Mouse (Mus musculus): ENCODE results near the gene Dop1b. TPM values are rescaled to one million over a fixed set of nuclear protein-coding genes. Genes with fewer than 3 reads are reported as not detected.

Dop1b gene
- polyA plus RNA-seq, 1 experiment from 2014 or later: 21.6 TPM

DNA sequence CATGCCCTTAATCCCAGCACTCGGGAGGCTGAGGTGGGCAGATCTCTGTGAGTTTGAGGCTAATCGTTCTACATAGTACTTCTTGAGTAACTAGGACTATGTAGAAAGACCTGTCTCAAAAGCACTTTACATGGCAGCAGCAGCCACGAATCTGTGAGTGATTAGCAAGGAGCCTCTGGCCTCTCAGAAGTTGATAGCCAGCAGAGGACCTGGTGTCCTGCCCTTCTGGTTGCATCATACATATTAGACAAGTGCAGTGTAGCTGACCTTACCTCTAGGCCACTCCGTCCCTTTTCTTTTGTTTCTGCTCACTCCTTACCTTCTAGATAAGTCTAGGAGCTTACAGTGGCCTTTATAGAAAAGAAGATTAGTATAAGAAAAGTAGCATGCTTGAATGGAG lies 148.3 kb downstream of the Dop1b start:
- peaks cover 79% of the 10 kb centered on the region for H3K36me3 ChIP-seq (ENCODE audit: control insufficient read depth, insufficient read depth, low read length)

More for the DNA sequence above, 148.3 kb downstream of the Dop1b start:
- WGBS: 95% methylated on average over 4 of the region's 4 CpGs
- H3K4me2 ChIP-seq (replicated peaks; ENCODE audit: low read depth, low read length): no peak overlapping the region
- no peaks in the 10 kb centered on the region for H3K4me1 ChIP-seq (ENCODE audit: control insufficient read depth, insufficient read depth, low read length)
- no peaks in the 10 kb centered on the region for H3K27me3 ChIP-seq (ENCODE audit: control insufficient read depth, insufficient read depth, low read length)
- H3K4me3 ChIP-seq (ENCODE audit: low read length): no peak overlapping the region
- no peak overlapping the region for H3K27ac ChIP-seq (ENCODE audit: low read depth, low read length)
- no peak for ATAC-seq (ENCODE audit: low FRiP score, low TSS enrichment)
- H3K9me3 ChIP-seq (ENCODE audit: control insufficient read depth, low read length): no peaks in the 10 kb centered on the region
- H3K9ac ChIP-seq (ENCODE audit: low read depth, low read length): no peak overlapping the region

Other genes with a start within 250 kb of the Dop1b start
- gene Setd4, start 107.8 kb upstream of the Dop1b start, polyA plus RNA-seq (2014; fragmentation: Nextera tagmentation; extraction: Ambion mirVana): 12.4 and 13.9 TPM in 2 replicates
- gene Cbr1, start 106.1 kb upstream of the Dop1b start, polyA plus RNA-seq (2014; fragmentation: Nextera tagmentation; extraction: Ambion mirVana): 96.0 and 104 TPM in 2 replicates
- not detected in 2 replicates for gene Gm5678, start 83.8 kb upstream of the Dop1b start, polyA plus RNA-seq (2014; fragmentation: Nextera tagmentation; extraction: Ambion mirVana)
- gene Cbr3, start 28.7 kb upstream of the Dop1b start, polyA plus RNA-seq (2014; fragmentation: Nextera tagmentation; extraction: Ambion mirVana): 3.4 and 4.1 TPM in 2 replicates
- 23.5 and 42.7 TPM in 2 replicates for gene Morc3, start 120.2 kb downstream of the Dop1b start, polyA plus RNA-seq (2014; fragmentation: Nextera tagmentation; extraction: Ambion mirVana)
- gene Chaf1b, start 172.0 kb downstream of the Dop1b start, polyA plus RNA-seq (2014; fragmentation: Nextera tagmentation; extraction: Ambion mirVana): 91.6 and 91.7 TPM in 2 replicates